Mouse (Mus musculus) R1 (cell line): ENCODE measurements around the gene Bbs12.

Experiments
- DNase-seq: peaks from one replicate; pipeline ENCODE4 v3.0.0-alpha.2; 2018; ENCODE audit warnings: low read depth, low spot score

Gene Bbs12

DNA sequence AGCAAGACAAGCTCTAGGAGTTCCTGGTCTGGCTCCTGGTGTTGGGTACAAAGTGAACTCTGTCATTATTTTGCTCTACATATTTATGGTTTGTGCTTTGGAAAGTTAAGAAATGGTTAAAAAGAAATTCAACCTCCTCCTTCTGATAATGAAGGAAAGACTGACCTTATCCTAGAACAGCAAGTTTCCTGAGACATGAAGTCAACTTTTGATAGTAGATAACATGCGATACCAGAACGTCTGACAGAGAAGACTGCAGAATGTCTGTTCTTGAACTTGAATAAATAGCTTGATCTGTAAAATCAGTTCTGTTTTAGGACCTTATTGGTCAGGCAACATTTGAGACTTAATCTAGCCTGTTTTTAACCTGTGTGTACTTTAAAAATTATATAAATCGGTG is 14.3 kb downstream of the Bbs12 start:
- no peak for DNase-seq

DNA sequence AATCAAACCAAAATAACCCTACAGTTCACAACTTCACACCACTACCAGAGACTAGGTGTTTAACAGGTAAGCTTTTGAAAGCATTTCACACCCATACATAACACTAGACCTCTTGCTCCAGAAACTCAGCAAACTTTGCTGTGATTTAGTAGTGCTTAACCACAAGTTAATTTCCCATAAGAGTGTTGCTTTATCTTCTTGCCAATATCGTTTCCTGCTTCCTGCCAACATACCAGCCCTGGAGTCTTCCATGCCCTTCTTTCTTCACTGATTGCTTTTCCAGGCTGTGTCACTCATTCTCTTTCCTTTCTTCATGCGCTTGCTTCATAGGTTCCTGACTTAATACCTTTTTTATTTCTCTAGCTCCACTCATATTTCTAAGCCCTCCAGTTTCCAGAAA is 16.1 kb downstream of the Bbs12 start:
- no peak for DNase-seq

DNA sequence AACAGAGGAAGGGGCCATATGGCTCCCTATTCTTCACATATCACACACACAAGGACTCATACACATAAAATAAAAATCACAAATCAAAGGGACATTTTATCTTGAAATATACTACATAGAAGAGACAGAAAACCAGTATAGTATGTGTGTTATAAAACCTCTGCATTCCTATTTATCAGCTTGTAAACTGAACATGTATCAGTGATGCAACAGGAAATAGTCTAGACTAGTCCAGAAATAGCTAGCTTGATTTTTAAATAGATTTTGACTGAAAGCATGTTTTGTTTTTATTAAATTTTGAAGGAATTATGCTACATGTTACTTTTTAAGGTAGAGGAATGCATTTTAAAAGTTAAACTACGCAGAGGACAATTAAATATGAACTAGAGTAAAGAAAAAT is 17.6 kb downstream of the Bbs12 start:
- no peak for DNase-seq

DNA sequence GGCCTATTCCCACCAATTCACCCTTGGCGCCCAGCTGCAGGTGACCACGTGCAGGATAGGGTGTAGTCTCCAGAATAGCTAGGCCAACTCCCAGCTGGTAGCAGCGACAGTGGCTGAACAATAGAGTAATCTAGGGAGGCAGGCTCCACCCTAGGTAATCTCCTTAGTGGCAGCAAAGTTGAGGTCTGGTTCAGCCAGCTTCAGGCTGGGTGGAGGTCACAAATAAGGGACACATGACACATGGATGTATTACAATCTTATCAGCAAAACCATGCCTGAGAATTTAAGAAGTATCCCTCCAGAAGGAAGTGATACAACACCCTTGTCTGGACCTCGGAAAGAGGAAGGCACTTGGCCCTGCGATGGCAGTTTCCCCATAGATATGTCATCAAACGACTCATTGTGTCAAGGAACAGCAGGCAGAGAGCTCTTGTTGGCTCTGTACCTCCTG is 19.7 kb downstream of the Bbs12 start:
- DNase-seq, result no peak

DNA sequence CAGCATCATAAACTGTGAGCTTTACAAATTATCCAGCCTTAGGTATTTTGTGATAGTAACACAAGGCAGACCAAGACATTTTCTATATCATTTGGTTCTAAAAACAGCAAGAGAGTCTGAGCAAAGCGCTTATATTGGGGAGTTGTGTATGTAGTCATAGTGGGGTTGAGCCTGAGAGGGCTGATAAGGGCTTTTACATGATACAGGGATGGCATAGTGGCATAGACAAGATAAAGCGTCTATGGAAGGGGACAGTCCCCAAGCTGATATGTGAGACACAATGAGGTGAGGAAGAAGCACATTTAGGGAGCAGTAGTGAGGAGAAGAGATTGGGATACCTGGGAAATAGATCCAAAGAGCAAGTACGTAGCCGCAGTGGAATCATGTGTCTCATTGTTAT is 21.7 kb downstream of the Bbs12 start:
- DNase-seq, result no peak

DNA sequence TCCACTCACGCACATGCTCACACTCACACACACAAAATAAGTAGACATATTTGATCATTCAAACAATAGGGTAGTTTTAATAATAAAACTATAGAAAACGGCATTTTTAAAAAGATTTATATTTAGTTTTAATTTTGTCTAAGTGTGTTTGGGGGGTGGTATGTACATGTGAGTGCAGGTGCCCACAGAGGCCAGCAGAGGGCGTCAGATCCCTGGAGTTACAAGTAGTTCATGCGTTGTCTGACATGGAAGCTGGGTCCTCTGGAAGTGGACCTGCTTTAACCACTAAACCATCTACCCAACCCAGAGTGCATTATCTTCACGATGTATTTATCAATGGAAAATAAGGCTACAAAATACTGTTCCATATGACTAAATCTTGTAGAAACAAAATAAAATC is 28.8 kb downstream of the Bbs12 start:
- DNase-seq, result peak; percentile 74

DNA sequence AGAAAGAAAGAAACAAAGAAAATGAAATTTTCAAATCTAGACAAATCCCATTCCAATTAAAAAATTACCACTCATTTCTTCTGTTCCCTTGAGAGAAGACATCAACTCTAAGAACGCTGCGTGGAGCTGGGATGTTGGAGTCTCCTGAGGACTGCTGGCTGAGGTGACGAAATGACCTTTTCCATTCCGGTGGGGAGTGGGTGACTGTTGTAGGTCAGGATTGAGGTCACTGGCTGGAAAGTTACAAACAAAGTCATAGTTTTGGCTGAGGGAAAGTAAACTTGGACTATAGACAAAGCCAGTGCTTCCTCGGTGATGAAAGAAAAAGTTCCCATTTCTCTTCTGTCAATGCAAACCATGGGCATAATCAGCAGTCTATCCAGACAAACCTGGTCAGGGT is 30.5 kb downstream of the Bbs12 start:
- DNase-seq, result no peak

DNA sequence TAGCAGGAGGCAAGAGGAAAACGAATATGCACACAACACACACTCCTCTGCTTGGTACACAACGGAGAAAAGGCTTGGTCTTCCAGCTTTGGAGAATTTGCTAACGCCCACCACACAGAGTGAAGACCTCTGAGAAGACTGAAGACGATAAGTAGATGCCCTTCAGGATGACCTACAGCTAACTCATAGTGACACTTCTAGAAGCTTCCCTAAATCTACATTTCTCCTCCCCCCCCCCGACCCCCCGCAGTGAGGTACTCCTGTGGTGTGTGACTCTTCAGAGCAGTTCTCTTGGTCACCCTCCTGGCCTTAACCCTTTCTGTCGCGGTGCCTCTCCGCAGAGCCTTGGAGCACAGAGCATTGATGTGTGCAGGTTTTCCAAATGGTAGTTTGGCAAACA is 35.3 kb downstream of the Bbs12 start:
- peak; percentile 28 for DNase-seq

DNA sequence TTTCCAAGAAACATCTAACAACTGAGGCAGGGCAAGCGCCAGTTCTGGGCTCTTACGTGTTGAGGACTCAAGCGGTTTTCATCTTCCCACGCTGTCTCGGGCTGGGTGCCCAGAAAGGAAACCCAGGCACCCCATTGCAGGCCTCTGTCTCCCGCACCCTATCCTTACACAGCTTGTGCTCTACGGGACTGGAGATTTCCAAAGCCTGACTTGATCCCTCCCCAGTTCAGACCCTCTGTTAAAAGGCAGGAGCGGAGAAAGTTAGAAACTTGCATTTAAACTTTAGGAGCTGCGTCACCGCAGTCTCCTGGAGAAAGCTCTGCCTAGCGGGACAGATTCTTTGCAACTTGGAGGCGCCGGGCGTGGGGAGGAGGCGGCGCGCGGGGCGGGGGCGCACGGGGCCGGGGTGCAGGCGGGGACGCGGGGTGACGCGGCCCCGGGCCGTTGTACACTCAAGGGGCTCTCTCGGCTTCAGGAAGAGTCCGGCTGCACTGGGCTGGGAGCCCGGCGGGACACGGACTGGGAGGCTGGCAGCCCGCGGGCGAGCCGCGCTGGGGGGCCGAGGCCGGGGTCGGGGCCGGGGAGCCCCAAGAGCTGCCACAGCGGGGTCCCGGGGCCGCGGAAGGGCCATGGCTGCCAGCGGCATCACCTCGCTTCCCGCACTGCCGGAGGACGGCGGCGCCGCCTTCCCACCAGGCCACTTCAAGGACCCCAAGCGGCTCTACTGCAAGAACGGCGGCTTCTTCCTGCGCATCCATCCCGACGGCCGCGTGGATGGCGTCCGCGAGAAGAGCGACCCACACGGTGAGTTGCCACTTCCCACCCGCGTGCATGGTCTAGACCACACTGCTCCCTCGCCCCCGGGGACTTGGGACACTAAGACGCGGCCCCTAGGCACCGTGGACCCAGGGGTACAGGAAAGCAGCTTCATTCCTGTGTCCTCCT is 36.1 kb downstream of the Bbs12 start, which contains the start of gene Fgf2:
Fgf2 (plus strand) TSS at position 126 of the 945 bp plus-strand sequence.
- DNase-seq, result peak; percentile 34

DNA sequence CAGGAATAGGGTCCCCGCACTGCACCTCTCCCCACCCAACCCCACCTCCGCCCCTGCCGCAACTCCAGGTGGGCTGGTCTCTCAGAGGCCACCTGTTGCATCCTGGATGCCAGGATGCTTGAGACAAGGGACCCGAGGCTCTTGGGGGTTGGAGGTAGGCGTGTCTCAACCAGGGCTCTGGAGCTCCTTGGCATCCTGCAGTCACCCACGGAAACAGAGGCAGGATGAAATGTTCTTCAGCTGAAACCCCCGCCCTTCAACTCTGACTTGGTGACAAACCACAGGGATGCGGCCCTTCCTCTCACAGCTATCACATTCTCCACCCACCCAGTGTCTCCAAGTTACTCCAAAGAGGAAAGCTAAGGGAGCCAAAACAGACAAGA is 36.8 kb downstream of the Bbs12 start:
- DNase-seq, result peak; percentile 38

DNA sequence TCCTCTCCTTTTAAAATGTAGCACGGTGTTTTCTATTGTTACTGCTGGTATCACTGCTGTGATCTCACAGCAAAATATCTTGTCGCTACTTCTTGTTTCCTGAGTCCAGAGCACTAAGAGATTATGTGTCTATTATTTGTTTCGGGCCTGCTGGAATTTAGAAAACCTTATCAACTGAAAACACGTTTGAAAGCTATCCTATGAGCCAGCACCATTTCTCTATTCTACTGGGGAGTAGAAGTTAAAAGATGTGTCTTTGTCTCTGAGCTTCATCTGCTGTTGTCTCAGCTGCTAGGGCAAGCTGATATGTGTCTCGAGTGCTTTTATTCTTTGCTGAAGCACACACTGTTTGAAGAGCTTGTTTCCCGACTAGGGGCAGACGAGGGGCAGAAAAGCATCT is 38.0 kb downstream of the Bbs12 start:
- DNase-seq, result no peak

DNA sequence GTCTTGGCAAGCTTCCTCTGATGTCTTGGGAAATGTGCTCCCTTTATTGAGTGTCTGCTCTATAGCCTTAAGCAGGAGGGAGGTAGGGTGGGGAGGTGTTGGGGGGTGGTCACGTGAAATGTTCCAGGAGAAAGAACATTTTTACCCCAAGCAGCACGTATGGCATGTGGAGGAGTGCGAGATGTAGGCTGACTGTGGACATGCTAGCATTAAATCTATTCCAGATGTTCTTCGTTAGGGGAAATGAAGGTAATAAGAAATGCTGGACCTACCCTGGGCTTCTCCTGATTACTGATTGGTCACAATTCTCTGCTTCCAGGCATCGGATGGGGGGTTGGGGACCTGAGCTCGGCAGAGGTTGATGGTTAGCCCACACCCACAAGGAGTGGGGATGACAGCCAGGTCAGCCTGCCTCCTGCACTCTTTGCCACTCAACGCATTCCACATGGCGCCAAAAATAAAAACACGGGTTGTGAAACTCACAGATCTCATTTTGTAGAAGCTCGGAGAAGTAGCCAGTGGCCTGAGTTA is 41.7 kb downstream of the Bbs12 start:
- DNase-seq, result no peak

DNA sequence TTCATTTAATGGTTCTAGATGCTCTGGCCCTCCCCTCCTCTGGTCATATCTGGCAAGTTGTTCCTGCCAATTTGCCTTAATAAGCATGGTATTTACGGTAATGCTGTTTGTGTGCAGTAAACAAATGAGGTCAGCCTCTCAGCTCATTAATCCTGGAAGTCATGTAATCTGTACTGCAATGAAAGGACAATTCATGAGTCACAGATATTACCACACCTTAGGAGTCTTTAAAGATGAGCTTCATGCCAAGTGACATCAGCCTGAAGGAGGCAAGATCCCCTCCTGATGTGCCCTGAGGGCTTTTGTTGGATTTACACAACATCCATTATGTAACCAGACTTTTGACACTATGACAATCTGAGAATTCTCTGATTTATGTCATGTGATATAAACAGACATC is 42.4 kb downstream of the Bbs12 start:
- no peak for DNase-seq

DNA sequence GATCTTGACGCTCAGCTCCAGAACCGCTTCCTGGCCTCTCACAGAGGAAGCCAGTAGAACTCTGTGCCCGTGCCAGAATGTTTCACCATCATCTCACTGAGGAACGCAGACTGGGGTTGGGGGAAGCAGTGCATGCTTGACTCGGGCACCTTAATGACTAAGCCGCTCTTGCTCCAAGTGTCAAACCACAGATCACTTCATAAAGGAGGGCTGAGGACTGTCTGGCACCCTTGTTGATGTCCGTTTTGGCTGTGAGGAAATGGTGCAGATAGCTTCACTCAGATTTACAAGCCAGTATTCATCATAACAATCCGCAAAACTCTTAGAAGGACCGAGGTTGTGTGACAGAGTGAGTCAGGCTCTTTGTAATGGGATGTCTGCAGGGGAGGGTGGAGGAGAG is 48.4 kb downstream of the Bbs12 start:
- no peak for DNase-seq

DNA sequence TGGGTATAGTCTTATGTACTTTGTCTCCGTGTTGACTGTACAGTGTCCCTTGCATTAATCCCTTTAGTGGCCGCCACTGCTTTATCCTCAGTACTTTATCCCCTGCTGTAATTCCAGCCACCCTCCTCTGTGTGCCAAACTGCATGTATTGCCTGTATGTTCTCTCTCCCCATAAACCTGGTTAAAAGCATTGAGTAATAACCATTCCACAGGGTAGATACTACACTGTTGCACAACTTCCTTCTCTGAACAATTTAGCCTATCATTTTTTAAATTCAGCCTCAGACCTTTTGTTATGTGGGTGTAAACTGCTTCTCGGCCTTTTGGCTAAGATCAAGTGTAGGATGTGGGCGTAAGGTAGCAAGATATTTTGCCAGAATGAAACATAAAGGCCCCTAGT is 52.8 kb downstream of the Bbs12 start:
- no peak for DNase-seq

DNA sequence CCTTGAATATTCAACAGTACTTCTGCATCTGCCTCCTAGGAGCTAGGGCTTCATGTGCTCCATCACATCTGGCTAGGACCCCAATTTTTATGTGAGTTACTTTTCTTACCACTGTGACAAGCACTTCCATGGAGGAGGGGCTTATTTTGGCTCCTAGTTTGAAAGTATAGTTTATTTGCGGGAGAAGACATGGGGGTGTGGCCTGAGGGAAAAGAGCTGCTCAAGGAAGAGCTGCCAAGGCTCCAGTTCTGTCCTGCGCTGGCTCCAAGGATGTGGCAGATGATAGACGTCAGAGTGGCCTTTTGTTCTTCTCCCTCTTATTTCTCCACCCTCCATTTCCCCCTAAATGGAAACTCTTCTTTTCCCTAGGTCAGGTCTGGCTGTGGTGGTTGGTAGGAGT is 53.6 kb downstream of the Bbs12 start:
- DNase-seq, result no peak

DNA sequence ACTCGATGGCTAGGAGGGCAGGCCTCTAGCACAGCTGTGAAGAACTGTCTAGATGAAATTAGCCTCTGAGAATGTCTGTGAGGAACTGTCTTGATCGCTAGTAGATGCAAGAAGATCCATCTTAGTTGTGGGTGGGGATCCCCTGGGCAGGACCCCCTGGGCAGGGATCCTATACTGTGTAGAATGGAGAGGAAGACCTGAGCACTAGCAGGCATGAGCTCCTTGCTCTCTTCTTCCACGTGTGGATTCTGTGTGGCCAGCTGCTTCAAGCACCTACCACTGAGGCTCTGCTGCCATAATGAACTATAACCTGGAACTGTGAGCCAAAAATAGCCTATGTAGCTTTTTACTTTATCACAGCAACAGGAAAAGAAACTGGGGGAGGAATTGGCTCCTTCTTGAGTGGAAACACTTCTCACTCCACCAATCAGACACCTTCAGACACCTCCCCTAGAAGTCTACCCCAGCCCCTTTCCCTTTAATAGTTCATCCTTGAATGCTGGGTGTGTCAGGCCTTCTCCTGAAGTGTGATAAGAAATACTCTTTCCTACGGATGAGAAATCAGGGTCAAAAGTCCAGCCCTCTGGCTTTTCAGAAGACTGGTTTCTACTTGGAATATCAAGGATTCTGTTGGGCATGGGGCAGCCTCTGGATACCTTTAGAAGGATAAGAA is 54.2 kb downstream of the Bbs12 start:
- no peak for DNase-seq

DNA sequence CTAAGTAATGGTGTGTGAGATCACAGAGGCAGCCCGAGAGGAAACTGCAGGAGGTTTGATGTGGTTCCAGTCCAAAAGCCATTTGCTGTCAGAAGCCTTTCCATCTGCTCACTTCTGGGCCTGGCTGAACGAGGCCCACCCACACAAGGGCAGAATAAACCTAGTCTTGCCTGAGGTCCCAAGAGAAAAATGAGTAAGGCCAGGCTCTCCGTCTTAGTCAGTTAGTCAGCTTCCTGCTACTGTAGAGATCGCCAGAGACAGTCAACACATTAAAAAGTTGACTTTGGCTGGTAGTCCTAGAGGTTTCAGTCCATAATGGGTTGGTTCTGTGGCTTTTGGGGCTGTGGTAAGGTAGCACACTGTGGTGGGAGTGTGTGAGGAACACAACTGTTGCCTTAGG is 58.1 kb downstream of the Bbs12 start:
- no peak for DNase-seq
